Mouse (Mus musculus) CH12.LX (cell line): ENCODE results near the gene Defb20.
A peak's percentile ranks its signal among the peaks of the same experiment; 100 is the strongest.

ENCODE experiments used
- CTCF ChIP-seq, 2 experiments: IDR thresholded peaks in 1 of 2; conservative IDR thresholded peaks in 1 of 2; 2 replicates each; pipeline ENCODE4 v1.5.1; 2011 to 2012; ENCODE audit warnings: low read depth in 2 of 2, low read length in 2 of 2, improper control_type of control experiment in 1 of 2, inconsistent platforms in 1 of 2, mild to moderate bottlenecking in 1 of 2, moderate library complexity in 1 of 2
- E2F4 ChIP-seq: IDR thresholded peaks from 2 replicates; pipeline ENCODE4 v1.6.1; 2011; ENCODE audit warnings: low read depth, low read length, improper control_type of control experiment; ENCODE audit not compliant: insufficient replicate concordance
- KAT2A ChIP-seq: IDR thresholded peaks from 2 replicates; pipeline ENCODE4 v1.6.1; 2012; ENCODE audit warnings: low read length, improper control_type of control experiment, inconsistent platforms; ENCODE audit not compliant: insufficient replicate concordance
- MAX ChIP-seq: IDR thresholded peaks from 2 replicates; pipeline ENCODE4 v1.6.1; 2011; ENCODE audit warnings: low read length, improper control_type of control experiment
- POLR2A ChIP-seq: IDR thresholded peaks from 2 replicates; pipeline ENCODE4 v1.6.1; 2011; ENCODE audit warnings: low read depth, mild to moderate bottlenecking, improper control_type of control experiment, low read length
- RCOR1 ChIP-seq: conservative IDR thresholded peaks from 2 replicates; pipeline ENCODE4 v1.6.1; 2012; ENCODE audit warnings: low read depth, mild to moderate bottlenecking, inconsistent platforms, low read length, improper control_type of control experiment
- SIN3A ChIP-seq: IDR thresholded peaks from 2 replicates; pipeline ENCODE4 v1.6.1; 2012; ENCODE audit warnings: low read length, improper control_type of control experiment, inconsistent platforms
- UBTF ChIP-seq: IDR thresholded peaks from 2 replicates; pipeline ENCODE4 v1.6.1; 2012; ENCODE audit warnings: low read depth, mild to moderate bottlenecking, inconsistent platforms, low read length, improper control_type of control experiment, moderate library complexity
- USF1 ChIP-seq: IDR thresholded peaks from 2 replicates; pipeline ENCODE4 v1.6.1; 2014; ENCODE audit warnings: low read depth, mild to moderate bottlenecking, inconsistent platforms, low read length, improper control_type of control experiment

GRCm38 (mm10) chr2:152464570-152465150 lies 12.2 kb upstream of the Defb20 start, which contains the start of gene Defb23:
- no peak for TF ChIP-seq E2F4
- no peak for TF ChIP-seq MAX
- TF ChIP-seq RCOR1: no peak
- no peak for TF ChIP-seq USF1
- TF ChIP-seq SIN3A: no peak
- TF ChIP-seq POLR2A: no peak
- no peak for TF ChIP-seq UBTF
- TF ChIP-seq KAT2A: no peak
- TF ChIP-seq CTCF (conservative IDR thresholded peaks at IDR 0.05 in 1 of 2, IDR thresholded peaks at IDR 0.05 in 1 of 2; ENCODE audit: low read depth in 2 of 2, low read length in 2 of 2): peak in 1 of 2 experiments; percentile 8; a peak in 1 of 4 replicates
